Mouse (Mus musculus) heart, embryonic 16.5 days (tissue): ENCODE data around the gene Cry2. TPM values are rescaled to one million over a fixed set of nuclear protein-coding genes. Genes with fewer than 3 reads are reported as not detected.

Experiments
- ATAC-seq: fragments of 200-750 bp; cut with Nextera tagmentation; replicated peaks from 2 replicates; pipeline ENCODE4 v1.8.0; 2017; ENCODE audit warnings: moderate number of reproducible peaks; ENCODE audit not compliant: insufficient read depth, low FRiP score; ENCODE audit errors: extremely low read depth
- H3K27ac ChIP-seq: fragments of 300-500 bp; sonication (generic); 2 replicates; pipeline ENCODE4 v1.5.1; 2014; ENCODE audit warnings: mild to moderate bottlenecking, low read length, control low read depth, moderate library complexity
- H3K27me3 ChIP-seq: fragments of 300-500 bp; sonication (generic); 2 replicates; pipeline ENCODE4 v1.6.1; 2014; ENCODE audit warnings: low read length, mixed read lengths; ENCODE audit not compliant: control insufficient read depth, insufficient read depth
- H3K36me3 ChIP-seq: fragments of 300-500 bp; sonication (generic); 2 replicates; pipeline ENCODE4 v1.6.1; 2014; ENCODE audit not compliant: control insufficient read depth, insufficient read depth
- H3K4me1 ChIP-seq: fragments of 300-500 bp; sonication (generic); 2 replicates; pipeline ENCODE4 v1.6.1; 2014; ENCODE audit warnings: low read length, mixed read lengths; ENCODE audit not compliant: control insufficient read depth, insufficient read depth
- H3K4me2 ChIP-seq: fragments of 300-500 bp; sonication (generic); 2 replicates; pipeline ENCODE4 v1.6.1; 2014; ENCODE audit warnings: low read depth, mild to moderate bottlenecking, control low read depth, low read length
- H3K4me3 ChIP-seq: fragments of 300-500 bp; sonication (generic); 2 replicates; pipeline ENCODE4 v1.5.1; 2014; ENCODE audit warnings: mild to moderate bottlenecking, control low read depth, low read length
- H3K9ac ChIP-seq: fragments of 300-500 bp; sonication (generic); 2 replicates; pipeline ENCODE4 v1.6.1; 2014; ENCODE audit warnings: low read length, control low read depth
- H3K9me3 ChIP-seq: fragments of 300-500 bp; sonication (generic); replicated peaks from 2 replicates; pipeline ENCODE4 v1.6.1; 2016; ENCODE audit warnings: low read length; ENCODE audit not compliant: control insufficient read depth
- WGBS: fragments of 180-500 bp; shearing (Covaris S2); extraction: QIAGEN DNeasy Blood & Tissue Kit; methylation state at CpG from one replicate; pipeline ENCODE4 v1.1.7; 2014; 5-methylcytosine and 5-hydroxymethylcytosine counted together
- polyA plus RNA-seq: library from polyadenylated mRNA; unstranded; fragments of >200 nt; fragmentation: Nextera tagmentation; extraction: Ambion mirVana; gene quantifications from 2 replicates; pipeline ENCODE4 v1.2.1, GENCODE M21; 2015

The Cry2 gene
- polyA plus RNA-seq, 1 experiment from 2014 or later, result 18.4 TPM

GRCm38 (mm10) chr2:92374514-92374913 lies 59.3 kb downstream of the Cry2 start, which contains the start of the genes Pex16 and Large2:
Gene Pex16 (plus strand): TSS chr2:92374676.
Gene Large2 (minus strand): TSS chr2:92374869.
- 3% methylated on average over 16 of the region's 16 CpGs for WGBS
- no peaks in the 10 kb centered on the region for H3K9me3 ChIP-seq
- no peak for ATAC-seq
- H3K36me3 ChIP-seq, result peaks cover 7% of the 10 kb centered on the region; the same call in 1 of the 2 replicates
- peak within 1 kb of the TSS; percentile 96 for H3K4me3 ChIP-seq
- peaks cover 20% of the 10 kb centered on the region for H3K4me1 ChIP-seq
- H3K4me2 ChIP-seq, result peak within 1 kb of the TSS; percentile 94
- H3K9ac ChIP-seq, result peak within 1 kb of the TSS; percentile 89
- H3K27ac ChIP-seq, result peak within 1 kb of the TSS; percentile 73
- peaks cover 27% of the 10 kb centered on the region for H3K27me3 ChIP-seq

DNA sequence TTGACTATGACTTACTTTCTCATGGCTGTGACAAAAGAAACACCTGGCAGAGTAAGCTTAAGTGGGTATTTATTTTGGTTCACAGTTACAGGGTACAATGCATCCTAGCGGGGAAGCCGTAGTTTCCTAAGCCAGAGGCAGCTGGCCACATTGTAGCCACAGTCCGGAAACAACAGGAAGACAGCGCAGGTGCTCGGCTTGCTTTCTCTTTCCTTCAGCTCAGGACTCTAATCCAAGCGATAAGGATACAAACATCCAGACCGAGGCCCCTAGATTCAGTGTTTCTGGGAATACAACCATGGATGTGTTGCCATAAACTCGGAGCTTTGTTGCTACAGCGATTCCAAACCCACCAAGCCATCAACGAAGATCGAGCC lies 60.4 kb downstream of the Cry2 start:
- no peak overlapping the region for H3K4me2 ChIP-seq
- no peak for ATAC-seq
- H3K9me3 ChIP-seq, result no peaks in the 10 kb centered on the region
- no peak overlapping the region for H3K9ac ChIP-seq
- no peak overlapping the region for H3K4me3 ChIP-seq
- H3K27ac ChIP-seq, result no peak overlapping the region
- WGBS, result 71% methylated on average over 11 of the region's 11 CpGs
- H3K27me3 ChIP-seq, result peaks cover 32% of the 10 kb centered on the region
- peaks cover under 1% of the 10 kb centered on the region; the same call in 1 of the 2 replicates for H3K36me3 ChIP-seq
- peaks cover 20% of the 10 kb centered on the region for H3K4me1 ChIP-seq

- Histone ChIP-seq H3K4me2 (no peak overlapping the region), H3K27me3 (peaks cover 32% of the 10 kb centered on the region)
- WGBS, result 57% methylated on average over 9 of the region's 9 CpGs
Observed at GRCm38 (mm10) chr2:92372767-92373436, 60.9 kb downstream of the Cry2 start.

DNA sequence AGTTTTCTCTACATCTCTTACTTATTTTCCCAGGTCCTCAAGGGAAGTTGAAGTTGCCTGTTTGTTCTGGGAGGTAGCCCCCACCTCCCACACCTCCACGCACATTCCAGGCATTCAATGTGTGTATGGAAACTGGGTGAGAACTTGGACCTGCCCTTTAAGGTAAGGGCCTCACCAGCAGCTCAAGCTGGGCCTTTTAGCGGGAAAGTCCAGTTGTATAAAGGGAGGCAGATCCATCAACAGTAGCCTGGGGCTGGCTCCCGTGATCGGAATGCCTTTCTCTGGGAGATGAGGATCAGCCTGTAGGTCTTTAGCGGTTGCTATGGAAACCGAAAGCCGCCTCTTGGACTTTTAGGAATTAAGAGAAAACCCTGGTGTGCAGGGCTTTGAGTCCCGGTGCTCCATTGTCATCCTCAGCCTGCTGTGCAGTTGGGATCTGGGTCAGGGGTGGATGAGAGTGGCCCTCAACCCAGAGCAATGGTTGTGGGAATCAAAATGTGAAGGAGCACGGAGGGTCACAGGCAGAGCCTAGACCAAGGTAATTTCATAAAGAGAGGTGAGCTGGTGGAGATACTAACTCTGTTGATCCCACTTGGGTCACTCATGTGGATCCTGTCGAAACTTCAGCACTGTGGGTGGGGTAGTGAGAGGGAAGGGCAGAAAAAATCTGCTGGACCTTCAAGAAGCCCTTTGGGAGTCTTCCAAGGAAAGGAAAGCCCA lies 61.7 kb downstream of the Cry2 start:
- Histone ChIP-seq H3K27me3 (peaks cover 32% of the 10 kb centered on the region), H3K36me3 (no peaks in the 10 kb centered on the region), H3K4me1 (peaks cover 23% of the 10 kb centered on the region), H3K4me3 (no peak overlapping the region), H3K9ac (no peak overlapping the region), H3K9me3 (no peaks in the 10 kb centered on the region), H3K4me2 (no peak overlapping the region), H3K27ac (no peak overlapping the region)
- no peak for ATAC-seq
- 29% methylated on average over 10 of the region's 10 CpGs for WGBS

More at GRCm38 (mm10) chr2:92372767-92373436, 60.9 kb downstream of the Cry2 start:
- no peaks in the 10 kb centered on the region for H3K36me3 ChIP-seq
- H3K4me3 ChIP-seq, result no peak overlapping the region
- H3K4me1 ChIP-seq, result peaks cover 20% of the 10 kb centered on the region
- H3K9me3 ChIP-seq, result no peaks in the 10 kb centered on the region
- peak overlapping the region; percentile 29 for H3K27ac ChIP-seq
- H3K9ac ChIP-seq, result no peak overlapping the region
- no peak for ATAC-seq

- H3K4me1 ChIP-seq, result peaks cover 19% of the 10 kb centered on the region
- H3K9ac ChIP-seq, result peak overlapping the region; percentile 44
- H3K4me3 ChIP-seq, result peak overlapping the region; percentile 52
- 3% methylated on average over 45 of the region's 45 CpGs for WGBS
- ATAC-seq, result no peak
- peaks cover 32% of the 10 kb centered on the region for H3K27me3 ChIP-seq
- H3K9me3 ChIP-seq, result no peaks in the 10 kb centered on the region
- H3K4me2 ChIP-seq, result peak overlapping the region; percentile 65
- H3K36me3 ChIP-seq, result no peaks in the 10 kb centered on the region
- peak overlapping the region; percentile 5; the same call in 1 of the 2 replicates for H3K27ac ChIP-seq
Observed at GRCm38 (mm10) chr2:92370821-92371805, 62.7 kb downstream of the Cry2 start.

DNA sequence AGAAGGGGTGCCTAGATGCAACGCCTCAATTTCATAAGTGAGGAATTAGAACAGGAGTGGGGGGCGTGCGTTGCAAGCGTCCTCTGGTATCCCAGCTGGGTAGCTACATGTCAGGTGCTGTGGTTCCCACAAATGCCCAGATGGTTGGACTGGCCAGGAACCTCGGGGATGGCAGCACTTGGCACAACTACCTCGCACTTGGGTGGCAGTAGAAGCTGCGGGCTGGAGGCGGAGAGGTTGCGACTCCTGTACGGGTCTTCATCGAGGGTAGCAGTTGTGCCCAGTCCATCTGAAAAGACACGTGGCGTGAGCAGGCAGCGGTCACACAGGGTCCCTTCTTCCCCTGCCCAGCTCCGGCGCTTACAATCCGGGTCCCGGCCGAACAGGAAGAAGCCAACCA lies 63.5 kb downstream of the Cry2 start:
- Histone ChIP-seq H3K36me3 (no peaks in the 10 kb centered on the region), H3K4me1 (peaks cover 15% of the 10 kb centered on the region), H3K4me3 (peak overlapping the region; percentile 52), H3K9me3 (no peaks in the 10 kb centered on the region), H3K4me2 (peak overlapping the region; percentile 65), H3K9ac (peak overlapping the region; percentile 44), H3K27ac (no peak overlapping the region), H3K27me3 (peaks cover 32% of the 10 kb centered on the region)
- 13% methylated on average over 19 of the region's 19 CpGs for WGBS
- no peak for ATAC-seq

GRCm38 (mm10) chr2:92367383-92368029 lies 66.3 kb downstream of the Cry2 start:
- Histone ChIP-seq H3K9me3 (no peaks in the 10 kb centered on the region), H3K4me2 (no peak overlapping the region), H3K4me3 (no peak overlapping the region), H3K4me1 (peaks cover 10% of the 10 kb centered on the region), H3K27me3 (peaks cover 32% of the 10 kb centered on the region), H3K27ac (no peak overlapping the region), H3K36me3 (no peaks in the 10 kb centered on the region), H3K9ac (no peak overlapping the region)
- ATAC-seq, result no peak
- 24% methylated on average over 20 of the region's 20 CpGs for WGBS

GRCm38 (mm10) chr2:92365568-92365967 lies 68.3 kb downstream of the Cry2 start:
- no peak for ATAC-seq
- no peak overlapping the region for H3K27ac ChIP-seq
- WGBS, result 88% methylated on average over 10 of the region's 10 CpGs

More at GRCm38 (mm10) chr2:92365568-92365967, 68.3 kb downstream of the Cry2 start:
- no peak overlapping the region for H3K4me3 ChIP-seq
- H3K27me3 ChIP-seq, result peaks cover 15% of the 10 kb centered on the region
- H3K4me2 ChIP-seq, result no peak overlapping the region
- peaks cover 4% of the 10 kb centered on the region; the same call in 1 of the 2 replicates for H3K36me3 ChIP-seq
- H3K4me1 ChIP-seq, result 0 out of 2 replicates have a peak, but pooled peaks cover 3% of the 10 kb centered on the region
- no peak overlapping the region for H3K9ac ChIP-seq
- no peaks in the 10 kb centered on the region for H3K9me3 ChIP-seq
